Mouse (Mus musculus) spleen, embryonic (tissue): Measurements from ENCODE around the gene Lipf.

ENCODE experiments used
- CTCF ChIA-PET: fragments of 350-600 bp; sonication (Branson Sonifier 250); formaldehyde crosslinking; loops from one replicate; lab custom pipeline; 2022; lab: Charles Lee

Gene Lipf

DNA sequence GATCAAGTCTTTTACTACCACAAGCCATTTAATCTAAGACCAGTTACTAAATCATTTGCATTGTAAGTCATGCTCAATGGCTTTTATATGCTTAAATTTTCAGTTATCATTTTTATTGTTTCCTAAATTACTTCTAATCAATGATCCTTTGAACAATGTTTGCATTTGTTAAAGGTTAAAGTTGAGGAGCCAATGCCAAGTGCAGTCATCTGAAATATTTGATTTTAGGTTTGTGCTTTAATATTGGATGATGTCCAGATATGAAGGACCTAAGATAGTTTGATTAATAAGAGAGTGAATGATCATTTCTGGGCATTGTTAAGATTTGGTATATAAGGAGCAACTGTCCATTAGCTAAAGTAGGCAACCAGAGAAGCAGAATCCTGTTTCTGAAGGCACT lies at the start of gene Lipf:
Gene Lipf, plus strand, starts transcription at position 301 of the 400 bp plus-strand sequence.
- CTCF ChIA-PET: no interaction called here

GRCm38 (mm10) chr19:33924099-33924498 lies 36.9 kb upstream of the Lipf start:
- CTCF ChIA-PET: no interaction called here

- CTCF ChIA-PET: no interaction called here
Measured at GRCm38 (mm10) chr19:33979007-33979406, 18.0 kb downstream of the Lipf start.

GRCm38 (mm10) chr19:33983043-33983442 lies 22.1 kb downstream of the Lipf start:
- CTCF ChIA-PET: no interaction called here

GRCm38 (mm10) chr19:34008002-34008401 lies 47.0 kb downstream of the Lipf start, which contains the start of gene Lipk:
Gene Lipk, plus strand, starts transcription at chr19:34008290.
- CTCF ChIA-PET: no interaction called here

GRCm38 (mm10) chr19:34021440-34022172 lies 60.6 kb downstream of the Lipf start:
- CTCF ChIA-PET: no interaction called here

GRCm38 (mm10) chr19:34022759-34023158 lies 61.8 kb downstream of the Lipf start:
- CTCF ChIA-PET: no interaction called here
